Mouse (Mus musculus): ENCODE data around the gene Ddx4. TPM values are rescaled to one million over a fixed set of nuclear protein-coding genes. Genes with fewer than 3 reads are reported as not detected.

Ddx4 gene
- polyA plus RNA-seq, 1 experiment, result 0.05 TPM

DNA sequence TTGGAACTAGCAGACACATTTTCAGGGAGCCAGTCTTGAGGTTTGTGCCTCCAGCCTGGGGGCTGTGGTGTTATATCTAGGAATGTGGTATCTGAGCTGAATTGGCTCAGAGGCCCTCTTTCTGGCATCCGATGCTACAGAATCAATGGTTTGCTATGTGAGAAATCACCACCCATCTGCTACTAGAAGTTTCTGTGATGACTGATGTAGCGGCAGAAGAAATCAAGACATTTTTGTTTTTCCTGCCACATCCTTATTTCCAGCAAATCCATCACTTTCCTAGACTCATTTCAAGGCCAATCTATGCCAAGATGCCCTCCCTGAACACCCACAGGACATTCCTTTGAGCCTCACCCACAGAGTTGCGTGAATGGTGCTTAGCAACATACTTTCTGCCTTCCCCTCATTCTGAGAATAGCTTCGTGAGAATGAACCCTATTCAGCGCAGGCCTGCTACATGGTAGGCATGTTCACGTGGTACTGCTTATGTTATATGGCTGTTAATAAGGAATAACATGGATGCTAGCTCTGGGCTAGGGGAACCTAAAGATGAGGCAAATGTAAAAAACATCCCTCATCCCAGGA is 91.6 kb downstream of the Ddx4 start:
- no peak for TF ChIP-seq CTCF (conservative IDR thresholded peaks at IDR 0.05; ENCODE audit: insufficient read depth, insufficient read length, low read depth, low read length)
- no peak for TF ChIP-seq POLR2A (IDR thresholded peaks at IDR 0.05; ENCODE audit: low read depth, low read length)
- no peaks in the 10 kb centered on the region for H3K27me3 ChIP-seq (replicated peaks; ENCODE audit: control insufficient read depth, insufficient read depth, low read length)
- H3K27ac ChIP-seq (ENCODE audit: insufficient read depth, low read depth, low read length), result no peak overlapping the region
- WGBS, result 92% methylated on average over 6 of the region's 6 CpGs
- no peak overlapping the region for H3K4me3 ChIP-seq (ENCODE audit: insufficient read depth, low read depth, low read length)
- no peaks in the 10 kb centered on the region for H3K4me1 ChIP-seq (ENCODE audit: control insufficient read depth, insufficient read depth, low read length)
- no peak for DNase-seq
- no peaks in the 10 kb centered on the region for H3K36me3 ChIP-seq (ENCODE audit: control insufficient read depth, insufficient read depth, low read length)

DNA sequence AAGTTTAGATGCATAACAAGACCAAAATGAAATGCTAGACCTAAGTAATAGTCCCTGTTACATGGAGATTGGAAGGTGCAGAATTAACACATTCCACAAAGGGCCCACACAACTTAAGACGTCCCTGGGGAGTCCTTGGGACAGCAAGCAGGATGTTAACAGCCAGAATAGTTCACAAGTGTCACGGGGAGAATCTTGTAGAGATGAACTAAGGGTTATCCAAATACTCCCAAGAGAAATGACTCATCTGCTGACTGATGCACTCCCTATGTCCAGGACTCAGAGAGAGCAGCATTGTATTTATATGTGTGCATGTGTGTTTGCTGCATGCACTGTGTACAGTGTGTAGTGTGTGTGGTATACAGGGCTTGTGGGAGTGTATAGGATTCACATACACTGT is 95.8 kb downstream of the Ddx4 start:
- H3K27me3 ChIP-seq (replicated peaks; ENCODE audit: control insufficient read depth, insufficient read depth, low read length), result no peaks in the 10 kb centered on the region
- no peak overlapping the region for H3K27ac ChIP-seq (ENCODE audit: insufficient read depth, low read depth, low read length)
- no peaks in the 10 kb centered on the region for H3K4me1 ChIP-seq (ENCODE audit: control insufficient read depth, insufficient read depth, low read length)
- DNase-seq, result peak; percentile 63
- no peak for TF ChIP-seq CTCF (conservative IDR thresholded peaks at IDR 0.05; ENCODE audit: insufficient read depth, insufficient read length, low read depth, low read length)
- TF ChIP-seq POLR2A (IDR thresholded peaks at IDR 0.05; ENCODE audit: low read depth, low read length), result no peak
- H3K36me3 ChIP-seq (ENCODE audit: control insufficient read depth, insufficient read depth, low read length), result no peaks in the 10 kb centered on the region
- WGBS, result 14% methylated on average over 2 of the region's 2 CpGs
- no peak overlapping the region for H3K4me3 ChIP-seq (ENCODE audit: insufficient read depth, low read depth, low read length)

- no peak for DNase-seq
- TF ChIP-seq CTCF (conservative IDR thresholded peaks at IDR 0.05; ENCODE audit: insufficient read depth, insufficient read length, low read depth, low read length) (no peak), POLR2A (IDR thresholded peaks at IDR 0.05; ENCODE audit: low read depth, low read length) (no peak)
- H3K27me3 ChIP-seq (replicated peaks; ENCODE audit: control insufficient read depth, insufficient read depth, low read length), result no peaks in the 10 kb centered on the region
- H3K36me3 ChIP-seq (ENCODE audit: control insufficient read depth, insufficient read depth, low read length), result no peaks in the 10 kb centered on the region
- H3K4me3 ChIP-seq (ENCODE audit: insufficient read depth, low read depth, low read length), result no peak overlapping the region
- WGBS, result 90% methylated on average over 5 of the region's 5 CpGs
- no peak overlapping the region for H3K27ac ChIP-seq (ENCODE audit: insufficient read depth, low read depth, low read length)
- H3K4me1 ChIP-seq (ENCODE audit: control insufficient read depth, insufficient read depth, low read length), result no peaks in the 10 kb centered on the region
Observed at GRCm38 (mm10) chr13:112553304-112553703, 99.0 kb downstream of the Ddx4 start.

GRCm38 (mm10) chr13:112551641-112552548 is 100.4 kb downstream of the Ddx4 start:
- DNase-seq, result no peak
- no peak overlapping the region for H3K4me3 ChIP-seq (ENCODE audit: insufficient read depth, low read depth, low read length)
- H3K36me3 ChIP-seq (ENCODE audit: control insufficient read depth, insufficient read depth, low read length), result no peaks in the 10 kb centered on the region
- no peak overlapping the region for H3K27ac ChIP-seq (ENCODE audit: insufficient read depth, low read depth, low read length)
- TF ChIP-seq CTCF (conservative IDR thresholded peaks at IDR 0.05; ENCODE audit: insufficient read depth, insufficient read length, low read depth, low read length), result no peak
- TF ChIP-seq POLR2A (IDR thresholded peaks at IDR 0.05; ENCODE audit: low read depth, low read length), result no peak
- no peaks in the 10 kb centered on the region for H3K4me1 ChIP-seq (ENCODE audit: control insufficient read depth, insufficient read depth, low read length)
- H3K27me3 ChIP-seq (replicated peaks; ENCODE audit: control insufficient read depth, insufficient read depth, low read length), result no peaks in the 10 kb centered on the region
- 82% methylated on average over 7 of the region's 7 CpGs for WGBS

Other genes starting within 250 kb of the Ddx4 start
- 30.9 and 33.6 TPM in 2 replicates for gene Il6st, start 188.4 kb downstream of the Ddx4 start, polyA plus RNA-seq (2012; rRNA removed)
- gene Il31ra, start 58.1 kb downstream of the Ddx4 start, polyA plus RNA-seq (2012; rRNA removed), result 0.24 and 0.33 TPM in 2 replicates
- 7.1 and 8.2 TPM in 2 replicates for gene Slc38a9, start 8.3 kb upstream of the Ddx4 start, polyA plus RNA-seq (2012; rRNA removed)
- 98.1 and 123 TPM in 2 replicates for gene Plpp1, start 148.3 kb upstream of the Ddx4 start, polyA plus RNA-seq (2012; rRNA removed)